Mouse (Mus musculus): ENCODE data around the gene Armc2. TPM values are rescaled to one million over a fixed set of nuclear protein-coding genes. Genes with fewer than 3 reads are reported as not detected.

Gene Armc2
- total and polyA plus RNA-seq, 3 experiments, result 0.34 to 0.99 (median 0.90) TPM

DNA sequence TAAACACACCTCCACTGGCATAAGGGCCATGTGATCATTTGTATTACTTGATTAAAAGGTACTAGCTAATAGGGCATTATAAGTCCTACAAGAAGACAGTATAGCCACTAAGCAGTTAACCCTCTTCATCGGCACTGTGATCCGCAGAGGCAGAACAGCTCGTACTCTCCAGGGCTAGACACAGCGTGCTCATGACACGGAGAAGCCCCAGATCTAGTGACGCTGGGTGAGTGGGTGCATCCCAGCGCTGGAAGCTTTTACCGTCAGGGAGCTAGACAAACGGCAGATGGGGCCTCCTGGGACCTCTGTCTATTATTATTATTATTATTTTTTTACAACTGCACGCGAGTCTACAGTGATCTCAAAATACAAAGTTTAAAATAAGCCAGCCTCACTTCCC, 9.1 kb upstream of the Armc2 start:
- Histone ChIP-seq H3K4me2 (ENCODE audit: insufficient read depth, low read depth, poor library complexity, severe bottlenecking) (no peak overlapping the region), H3K79me2 (replicated peaks; ENCODE audit: control insufficient read depth, extremely low read depth, insufficient read depth, poor library complexity, severe bottlenecking) (no peaks in the 10 kb centered on the region), H3K4me3 (replicated peaks in 1 of 3; ENCODE audit: low read depth in 2 of 3, low read length in 2 of 3, poor library complexity in 1 of 3) (no peak overlapping the region), H3K27ac (ENCODE audit: insufficient read depth, low read depth) (no peak overlapping the region), H3K9ac (ENCODE audit: insufficient read depth, low read depth) (no peak overlapping the region), H3K27me3 (replicated peaks) (no peaks in the 10 kb centered on the region), H3K36me3 (replicated peaks in 1 of 2; ENCODE audit: control insufficient read depth in 1 of 2, insufficient read depth in 1 of 2, low read length in 1 of 2) (no peaks in the 10 kb centered on the region), H3K4me1 (ENCODE audit: control insufficient read depth in 1 of 2, insufficient read depth in 2 of 2) (peaks cover 2 to 3% of the 10 kb centered on the region in 2 experiments; a peak in 2 of 4 replicates), H3K9me3 (replicated peaks; ENCODE audit: low read length) (no peaks in the 10 kb centered on the region)
- DNase-seq (ENCODE audit: extremely low read depth), result no peak
- dilution Hi-C loops (cut with MboI; ENCODE audit: extremely low pct_ligation_motif_present, extremely low pct_unique_long_range_greater_than_20kb, low sequenced_read_pairs), result no loop called here
- in situ Hi-C loops (cut with MboI; ENCODE audit: low pct_ligation_motif_present, low pct_unique_long_range_greater_than_20kb, low sequenced_read_pairs), result loop anchor here (5.0 to 10.0 kb wide), 2 partner anchors 195 to 267 kb away; no protein-coding TSS in a partner anchor
- TF ChIP-seq NELFE (IDR thresholded peaks at IDR 0.05; ENCODE audit: low read depth, low read length) (no peak), ZC3H11A (IDR thresholded peaks at IDR 0.05; ENCODE audit: low read depth, low read length) (no peak), NRF1 (IDR thresholded peaks at IDR 0.05; ENCODE audit: low read depth, low read length) (no peak), POLR2AphosphoS2 (IDR thresholded peaks at IDR 0.05; ENCODE audit: low read depth, low read length) (no peak), CTCF (conservative IDR thresholded peaks at IDR 0.05 in 1 of 2, IDR thresholded peaks at IDR 0.05 in 1 of 2; ENCODE audit: low read depth in 2 of 2, low read length in 2 of 2) (no peak), KAT2A (IDR thresholded peaks at IDR 0.05; ENCODE audit: insufficient replicate concordance, low read length) (no peak), IRF4 (IDR thresholded peaks at IDR 0.05; ENCODE audit: low read depth, low read length) (no peak), MAX (IDR thresholded peaks at IDR 0.05; ENCODE audit: low read length) (no peak), CHD2 (IDR thresholded peaks at IDR 0.05; ENCODE audit: low read length) (no peak), EP300 (IDR thresholded peaks at IDR 0.05; ENCODE audit: low read length) (no peak), MXI1 (IDR thresholded peaks at IDR 0.05; ENCODE audit: low read depth, low read length) (no peak), TBP (conservative IDR thresholded peaks at IDR 0.05; ENCODE audit: low read depth, low read length) (no peak), CHD1 (IDR thresholded peaks at IDR 0.05; ENCODE audit: low read depth, low read length) (no peak), MAFK (IDR thresholded peaks at IDR 0.05; ENCODE audit: insufficient replicate concordance, low read length) (no peak), ZKSCAN1 (IDR thresholded peaks at IDR 0.05; ENCODE audit: borderline replicate concordance, low read depth, low read length) (no peak), POLR2A (IDR thresholded peaks at IDR 0.05; ENCODE audit: low read depth, low read length) (no peak)

DNA sequence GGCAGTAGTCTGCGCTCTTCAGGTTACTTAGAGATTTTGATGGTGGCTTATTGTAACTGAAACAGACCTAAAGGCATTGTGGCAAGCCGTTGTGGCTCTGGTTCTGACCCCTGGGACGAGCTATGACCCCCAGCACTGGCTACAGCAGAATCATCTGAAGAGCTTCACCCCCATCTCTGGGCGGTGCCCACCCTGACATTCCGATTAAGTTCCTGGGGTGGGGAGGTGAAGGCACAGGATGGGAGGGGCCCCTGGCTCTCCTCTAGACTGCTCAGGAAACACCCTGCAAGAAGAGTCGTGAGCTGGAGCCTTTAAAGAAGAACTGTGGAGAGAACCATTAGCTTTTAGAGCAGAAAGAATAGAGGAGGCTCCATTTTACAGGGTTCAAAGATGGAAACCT, 6.2 kb upstream of the Armc2 start:
- H3K4me3 ChIP-seq (replicated peaks in 1 of 3; ENCODE audit: low read depth in 2 of 3, low read length in 2 of 3, poor library complexity in 1 of 3), result no peak overlapping the region
- no peak for TF ChIP-seq KAT2A (IDR thresholded peaks at IDR 0.05; ENCODE audit: insufficient replicate concordance, low read length)
- no peak for TF ChIP-seq RCOR1 (conservative IDR thresholded peaks at IDR 0.05; ENCODE audit: low read depth, low read length)
- TF ChIP-seq CHD1 (IDR thresholded peaks at IDR 0.05; ENCODE audit: low read depth, low read length), result no peak
- no peak for TF ChIP-seq MYC (IDR thresholded peaks at IDR 0.05; ENCODE audit: low read depth, low read length)
- in situ Hi-C loops (cut with MboI; ENCODE audit: low pct_ligation_motif_present, low pct_unique_long_range_greater_than_20kb, low sequenced_read_pairs) (loop anchor here (10.0 to 25.0 kb wide), 2 partner anchors 270 to 312 kb away; partner anchors contain the start of gene Ccdc162), dilution Hi-C loops (cut with MboI; ENCODE audit: extremely low pct_ligation_motif_present, extremely low pct_unique_long_range_greater_than_20kb, low sequenced_read_pairs) (no loop called here)
- no peak overlapping the region for H3K9ac ChIP-seq (ENCODE audit: insufficient read depth, low read depth)
- no peaks in the 10 kb centered on the region for H3K79me2 ChIP-seq (replicated peaks; ENCODE audit: control insufficient read depth, extremely low read depth, insufficient read depth, poor library complexity, severe bottlenecking)
- H3K27ac ChIP-seq (ENCODE audit: insufficient read depth, low read depth), result no peak overlapping the region
- H3K36me3 ChIP-seq (replicated peaks in 1 of 2; ENCODE audit: control insufficient read depth in 1 of 2, insufficient read depth in 1 of 2, low read length in 1 of 2), result no peaks in the 10 kb centered on the region
- no peaks in the 10 kb centered on the region for H3K27me3 ChIP-seq (replicated peaks)
- H3K4me2 ChIP-seq (ENCODE audit: insufficient read depth, low read depth, poor library complexity, severe bottlenecking), result no peak overlapping the region
- DNase-seq (ENCODE audit: extremely low read depth), result no peak
- no peaks in the 10 kb centered on the region; a peak in 1 of 4 replicates for H3K4me1 ChIP-seq (ENCODE audit: control insufficient read depth in 1 of 2, insufficient read depth in 2 of 2)
- no peaks in the 10 kb centered on the region for H3K9me3 ChIP-seq (replicated peaks; ENCODE audit: low read length)

Measured in CH12.LX (cell line).